Mouse (Mus musculus) ES-E14 (cell line): ENCODE measurements around the gene Gtf2ird2. TPM values are rescaled to one million over a fixed set of nuclear protein-coding genes. Genes with fewer than 3 reads are reported as not detected.

Source experiments
- DNase-seq: peaks from one replicate; pipeline ENCODE4 v3.0.0-alpha.2; 2013; ENCODE audit warnings: low read depth, low spot score
- H3K27ac ChIP-seq: 2 replicates; pipeline ENCODE4 v1.5.1; 2012; ENCODE audit warnings: low read depth, mild to moderate bottlenecking, low read length, moderate library complexity, mixed read lengths; ENCODE audit not compliant: poor library complexity, insufficient read depth, severe bottlenecking
- H3K36me3 ChIP-seq: 2 replicates; pipeline ENCODE4 v1.6.1; 2012; ENCODE audit warnings: mild to moderate bottlenecking, low read length, moderate library complexity, mixed read lengths; ENCODE audit not compliant: control insufficient read depth, poor library complexity, insufficient read depth, severe bottlenecking
- H3K4me1 ChIP-seq, 2 experiments: fragments of 150-350 bp in 1 of 2; sonication (generic) in 1 of 2; 2 replicates each; pipeline ENCODE4 v1.6.1; 2012; ENCODE audit warnings: low read length in 2 of 2, mild to moderate bottlenecking in 1 of 2, mixed read lengths in 1 of 2; ENCODE audit not compliant: control insufficient read depth in 2 of 2, insufficient read depth in 2 of 2, poor library complexity in 1 of 2
- H3K4me3 ChIP-seq, 2 experiments: fragments of 150-350 bp in 1 of 2; sonication (generic) in 1 of 2; 2 replicates each; pipeline ENCODE4 v1.5.1; 2012; ENCODE audit warnings: low read length in 2 of 2, low read depth in 1 of 2, mild to moderate bottlenecking in 1 of 2, mixed read lengths in 1 of 2; ENCODE audit not compliant: insufficient read depth in 1 of 2, poor library complexity in 1 of 2, severe bottlenecking in 1 of 2
- H3K9ac ChIP-seq: 2 replicates; pipeline ENCODE4 v1.6.1; 2012; ENCODE audit warnings: low read depth, mild to moderate bottlenecking, low read length, mixed read lengths; ENCODE audit not compliant: poor library complexity, insufficient read depth, severe bottlenecking
- H3K9me3 ChIP-seq: fragments of 150-350 bp; sonication (generic); 2 replicates; pipeline ENCODE4 v1.6.1; 2012; ENCODE audit warnings: low read depth, mild to moderate bottlenecking, low read length; ENCODE audit not compliant: control insufficient read depth, insufficient read depth
- CHD2 ChIP-seq: IDR thresholded peaks from 2 replicates; pipeline ENCODE4 v1.6.1; 2014; ENCODE audit warnings: mild to moderate bottlenecking, low read depth, low read length, inconsistent platforms
- HCFC1 ChIP-seq: IDR thresholded peaks from 2 replicates; pipeline ENCODE4 v1.6.1; 2012; ENCODE audit warnings: low read length, inconsistent platforms, borderline replicate concordance; ENCODE audit not compliant: insufficient read depth
- MAFK ChIP-seq: IDR thresholded peaks from 2 replicates; pipeline ENCODE4 v1.6.1; 2014; ENCODE audit warnings: mild to moderate bottlenecking, low read depth, low read length, inconsistent platforms; ENCODE audit not compliant: insufficient read depth
- ZC3H11A ChIP-seq: IDR thresholded peaks from 2 replicates; pipeline ENCODE4 v1.6.1; 2012; ENCODE audit warnings: low read depth, mild to moderate bottlenecking, inconsistent platforms, low read length, borderline replicate concordance
- ZNF384 ChIP-seq: IDR thresholded peaks from 2 replicates; pipeline ENCODE4 v1.6.1; 2012; ENCODE audit warnings: low read depth, low read length, inconsistent platforms
- in situ Hi-C, 2 experiments: fragments of 600-800 bp; cut with MboI; formaldehyde crosslinking; loops; one replicate each; pipeline ENCODE4 v1.15.1; 2025; ENCODE audit warnings: low sequenced_read_pairs in 2 of 2, inconsistent platforms in 1 of 2; ENCODE audit not compliant: unreplicated experiment in 2 of 2
- total RNA-seq: library from RNA; depleted of rRNA; stranded (reverse); fragments of 300-350 nt; gene quantifications from 2 replicates; pipeline ENCODE4 v1.2.3, GENCODE M21; 2012

Gene Gtf2ird2
- total RNA-seq, 1 experiment = 2.3 TPM

DNA sequence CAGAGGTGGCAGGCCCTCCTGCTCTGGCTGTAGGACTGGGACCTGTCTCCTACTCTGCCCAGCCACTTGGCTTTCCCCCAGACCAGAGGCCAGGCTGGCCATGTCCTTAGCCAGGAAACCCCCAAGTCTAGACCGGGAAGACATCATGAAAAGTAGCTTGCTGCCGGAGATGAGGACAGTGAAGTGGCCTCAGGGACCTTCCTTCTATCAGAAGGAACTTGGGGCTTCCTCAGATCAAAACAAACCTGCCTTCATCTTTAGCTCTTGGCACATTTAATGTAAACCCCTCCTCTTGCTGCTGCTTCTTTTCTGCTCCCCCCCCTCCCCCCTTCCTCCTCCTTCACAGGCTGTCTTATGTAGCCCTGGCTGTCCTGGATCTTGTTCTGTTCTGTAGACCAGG lies 50.4 kb downstream of the Gtf2ird2 start:
- TF ChIP-seq MAFK = no peak
- no peak for TF ChIP-seq HCFC1
- TF ChIP-seq CHD2 = no peak
- no peak for TF ChIP-seq ZNF384
- no peak for TF ChIP-seq ZC3H11A
- no peak for DNase-seq
- Histone ChIP-seq H3K4me3 (no peak overlapping the region), H3K9ac (no peak overlapping the region), H3K9me3 (no peaks in the 10 kb centered on the region), H3K36me3 (peaks cover 30% of the 10 kb centered on the region), H3K4me1 (peaks cover 7 to 31% of the 10 kb centered on the region in 2 experiments), H3K27ac (no peak overlapping the region)
- in situ Hi-C loops = no loop called here

DNA sequence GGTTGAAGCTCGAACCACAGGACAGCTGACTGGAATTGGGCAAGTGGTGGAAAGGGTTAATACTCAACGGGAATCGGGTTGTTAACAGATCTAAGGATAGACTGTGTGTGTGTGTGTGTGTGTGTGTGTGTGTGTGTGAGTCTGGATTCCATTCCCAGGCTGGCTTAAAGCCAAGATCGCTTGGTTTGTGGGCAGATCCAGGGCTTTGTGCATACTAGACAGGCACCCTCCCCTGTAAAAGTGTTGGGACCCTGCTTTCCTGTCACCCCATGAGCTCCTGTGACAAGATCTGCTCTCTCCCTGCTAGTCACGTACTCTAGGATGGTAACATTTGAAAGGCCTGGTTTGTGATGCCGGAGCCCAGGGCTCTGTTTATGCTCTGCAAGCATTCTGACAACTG lies 51.3 kb downstream of the Gtf2ird2 start:
- TF ChIP-seq ZNF384 (no peak), MAFK (no peak), HCFC1 (no peak)
- Histone ChIP-seq H3K4me3 (no peak overlapping the region), H3K9me3 (no peaks in the 10 kb centered on the region), H3K4me1 (peaks cover 7 to 31% of the 10 kb centered on the region in 2 experiments), H3K9ac (no peak overlapping the region), H3K36me3 (peaks cover 34% of the 10 kb centered on the region), H3K27ac (no peak overlapping the region)
- in situ Hi-C loops = no loop called here
- DNase-seq = no peak

DNA sequence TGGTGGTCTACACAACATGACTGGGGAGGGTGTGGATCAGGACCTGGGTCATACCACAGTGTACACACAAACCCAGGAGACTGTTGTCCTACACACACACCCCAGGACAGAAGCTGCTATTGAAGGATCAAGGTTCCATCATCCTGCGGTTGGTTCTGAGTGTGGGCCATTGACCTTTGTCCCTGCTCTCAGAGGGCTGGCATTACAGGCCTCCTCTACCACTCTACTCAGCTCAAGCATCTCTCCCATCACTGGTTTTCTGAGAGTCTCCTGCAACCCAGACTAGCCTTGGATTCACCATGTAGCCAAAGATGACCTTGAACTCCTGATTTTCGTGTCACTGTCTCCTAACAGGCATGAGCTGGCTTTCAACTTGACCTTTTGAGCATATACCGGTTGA lies 52.4 kb downstream of the Gtf2ird2 start:
- no peak overlapping the region for H3K9ac ChIP-seq
- TF ChIP-seq MAFK (no peak), ZNF384 (no peak), CHD2 (no peak), ZC3H11A (no peak), HCFC1 (no peak)
- in situ Hi-C loops = no loop called here
- peaks cover 7 to 31% of the 10 kb centered on the region in 2 experiments for H3K4me1 ChIP-seq
- no peak overlapping the region for H3K27ac ChIP-seq
- DNase-seq = no peak
- H3K9me3 ChIP-seq = no peaks in the 10 kb centered on the region
- no peak overlapping the region for H3K4me3 ChIP-seq
- peaks cover 42% of the 10 kb centered on the region for H3K36me3 ChIP-seq

DNA sequence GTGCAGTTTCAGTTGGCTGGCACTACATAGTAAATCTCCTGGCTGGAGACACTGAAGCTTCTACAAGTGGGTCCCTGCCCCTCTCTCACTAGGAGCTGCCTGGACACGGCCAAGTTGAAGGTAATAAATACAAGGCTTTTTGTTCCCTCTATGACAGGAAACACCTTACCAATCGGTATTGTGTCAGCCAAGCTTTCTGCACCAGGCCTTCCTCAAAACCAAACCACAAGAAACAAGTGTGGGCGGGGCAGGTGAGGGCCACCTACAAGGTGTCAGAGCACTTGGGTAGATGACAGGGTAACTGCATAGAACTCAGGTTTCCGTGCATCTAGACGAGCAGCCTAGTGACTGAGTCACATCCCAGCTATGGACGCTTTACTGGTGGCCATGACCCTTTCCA lies 53.0 kb downstream of the Gtf2ird2 start:
- H3K27ac ChIP-seq = no peak overlapping the region
- peaks cover 7 to 31% of the 10 kb centered on the region in 2 experiments for H3K4me1 ChIP-seq
- no peak overlapping the region for H3K9ac ChIP-seq
- peaks cover 46% of the 10 kb centered on the region for H3K36me3 ChIP-seq
- no peak for DNase-seq
- no peaks in the 10 kb centered on the region for H3K9me3 ChIP-seq
- TF ChIP-seq ZNF384 (no peak), MAFK (no peak), ZC3H11A (no peak), CHD2 (no peak), HCFC1 (no peak)
- no peak overlapping the region for H3K4me3 ChIP-seq
- in situ Hi-C loops = no loop called here

DNA sequence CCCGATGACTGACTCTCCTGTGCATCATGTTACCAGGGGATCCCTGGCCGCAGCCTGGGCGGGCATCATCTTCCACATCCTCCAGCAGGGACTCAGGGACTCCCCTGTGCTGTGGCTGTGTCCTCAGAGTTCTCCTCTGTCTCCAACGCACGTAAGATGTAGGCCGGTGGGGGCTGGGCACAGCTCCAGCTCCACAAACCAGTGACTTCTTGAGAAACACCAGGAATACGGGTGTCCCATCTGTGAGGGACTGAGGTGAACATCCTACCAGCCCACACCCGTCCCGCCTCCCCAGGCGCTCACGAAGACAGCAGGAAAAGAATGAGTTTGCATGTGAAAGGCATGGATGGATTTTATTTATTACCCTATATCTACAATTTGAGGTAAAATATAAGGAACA lies 53.7 kb downstream of the Gtf2ird2 start:
- in situ Hi-C loops = no loop called here
- H3K4me3 ChIP-seq = no peak overlapping the region
- no peaks in the 10 kb centered on the region for H3K9me3 ChIP-seq
- H3K36me3 ChIP-seq = peaks cover 50% of the 10 kb centered on the region
- DNase-seq = no peak
- TF ChIP-seq ZC3H11A (no peak), CHD2 (no peak), ZNF384 (no peak), HCFC1 (no peak), MAFK (no peak)
- H3K27ac ChIP-seq = no peak overlapping the region
- peaks cover 7 to 25% of the 10 kb centered on the region in 2 experiments for H3K4me1 ChIP-seq
- no peak overlapping the region for H3K9ac ChIP-seq
